Comparison of ENCODE assay signal across 8 mouse cellular contexts in genomic region chr13:51424647-51425046, GRCm38 (mm10). TPM values are rescaled to one million over a fixed set of nuclear protein-coding genes. Genes with fewer than 3 reads are reported as not detected.
DNase-seq lines count a peak whose midpoint lies in the region; ATAC-seq and TF ChIP-seq lines count a peak whose summit lies in the region.

No protein-coding gene starts in this region.

- no peak overlapping the region for H3K4me3 ChIP-seq in heart, embryonic 12.5 days
- H3K4me3 ChIP-seq in ES-Bruce4 (ENCODE audit: low read depth, low read length): no peak overlapping the region
- no peak overlapping the region for H3K4me3 ChIP-seq in heart, embryonic 15.5 days
- H3K4me3 ChIP-seq in midbrain, embryonic 14.5 days (replicated peaks; ENCODE audit: low read depth, low read length): no peak overlapping the region

- H3K36me3 ChIP-seq in heart, embryonic 12.5 days: peaks cover 16% of the 10 kb centered on the region
- no peaks in the 10 kb centered on the region for H3K36me3 ChIP-seq in ES-Bruce4 (ENCODE audit: control insufficient read depth, insufficient read depth, low read length, poor library complexity, severe bottlenecking)
- peaks cover 4% of the 10 kb centered on the region for H3K36me3 ChIP-seq in heart, embryonic 15.5 days
- H3K36me3 ChIP-seq in midbrain, embryonic 14.5 days (ENCODE audit: control insufficient read depth, insufficient read depth, low read length): no peaks in the 10 kb centered on the region

- no peak for DNase-seq in heart, adult 11 months
- peak; percentile 10 for DNase-seq in c-Kit-positive CD71-positive TER-119-positive erythroid progenitor cells, embryonic 14.5 days (ENCODE audit: low spot score)
- DNase-seq in kidney, postnatal 36 days: peak; percentile 79 to 88
- peak; percentile 82 for DNase-seq in midbrain, embryonic 14.5 days
- DNase-seq in urinary bladder, postnatal 25 days (ENCODE audit: low spot score): peak; percentile 61

- H3K4me2 ChIP-seq in heart, embryonic 12.5 days: peak overlapping the region; percentile 39; the same call in 1 of the 2 replicates
- H3K4me2 ChIP-seq in heart, embryonic 15.5 days: peak overlapping the region; percentile 35; the same call in 1 of the 2 replicates
- H3K4me2 ChIP-seq in midbrain, embryonic 14.5 days (ENCODE audit: low read length): no peak overlapping the region

- WGBS in heart, embryonic 12.5 days: 16% methylated on average over 5 of the region's 5 CpGs
- 12% methylated on average over 5 of the region's 5 CpGs for WGBS in heart, embryonic 15.5 days
- whole genome bisulfite sequencing in midbrain, embryonic 14.5 days: 26% methylated on average over 5 of the region's 5 CpGs

- H3K27ac ChIP-seq in heart, embryonic 12.5 days (ENCODE audit: poor library complexity, severe bottlenecking): no peak overlapping the region
- H3K27ac ChIP-seq in ES-Bruce4 (ENCODE audit: insufficient read depth, low read length): no peak overlapping the region
- no peak overlapping the region for H3K27ac ChIP-seq in heart, embryonic 15.5 days
- H3K27ac ChIP-seq in midbrain, embryonic 14.5 days (replicated peaks; ENCODE audit: low read depth, low read length): no peak overlapping the region

- TF ChIP-seq POLR2A in ES-Bruce4 (IDR thresholded peaks at IDR 0.05; ENCODE audit: insufficient read depth, low read length): no peak

- no peaks in the 10 kb centered on the region for H3K4me1 ChIP-seq in heart, embryonic 12.5 days (replicated peaks)
- H3K4me1 ChIP-seq in ES-Bruce4 (ENCODE audit: control insufficient read depth, insufficient read depth, low read length): no peaks in the 10 kb centered on the region
- H3K4me1 ChIP-seq in heart, embryonic 15.5 days (replicated peaks): 0 out of 2 replicates have a peak, but pooled peaks cover 2% of the 10 kb centered on the region
- peaks cover 3% of the 10 kb centered on the region; the same call in 1 of the 2 replicates for H3K4me1 ChIP-seq in midbrain, embryonic 14.5 days (ENCODE audit: control insufficient read depth, insufficient read depth, low read length)

- peak; percentile 76 for TF ChIP-seq CTCF in ES-Bruce4 (IDR thresholded peaks at IDR 0.05; ENCODE audit: low read depth, low read length)

- no peak for ATAC-seq in heart, embryonic 12.5 days (ENCODE audit: insufficient number of reproducible peaks, low FRiP score)
- ATAC-seq in heart, embryonic 15.5 days (replicated peaks; ENCODE audit: insufficient number of reproducible peaks, insufficient read depth, low FRiP score, low read depth): no peak
- ATAC-seq in midbrain, embryonic 14.5 days (ENCODE audit: low FRiP score, low TSS enrichment): no peak

- H3K9ac ChIP-seq in heart, embryonic 12.5 days: no peak overlapping the region
- H3K9ac ChIP-seq in ES-Bruce4 (ENCODE audit: low read depth, poor library complexity, severe bottlenecking): no peak overlapping the region
- no peak overlapping the region for H3K9ac ChIP-seq in heart, embryonic 15.5 days
- no peak overlapping the region for H3K9ac ChIP-seq in midbrain, embryonic 14.5 days (replicated peaks; ENCODE audit: low read length)

- H3K27me3 ChIP-seq in heart, embryonic 12.5 days (replicated peaks): no peaks in the 10 kb centered on the region
- H3K27me3 ChIP-seq in ES-Bruce4 (ENCODE audit: control insufficient read depth, insufficient read depth, low read length, poor library complexity, severe bottlenecking): no peaks in the 10 kb centered on the region
- H3K27me3 ChIP-seq in heart, embryonic 15.5 days: no peaks in the 10 kb centered on the region
- H3K27me3 ChIP-seq in midbrain, embryonic 14.5 days (ENCODE audit: control insufficient read depth, insufficient read depth, low read length): no peaks in the 10 kb centered on the region

- no peak for TF ChIP-seq EP300 in ES-Bruce4 (IDR thresholded peaks at IDR 0.05; ENCODE audit: insufficient read depth, low read depth, low read length)

- 0 out of 2 replicates have a peak, but pooled peaks cover 3% of the 10 kb centered on the region for H3K9me3 ChIP-seq in heart, embryonic 12.5 days (replicated peaks)
- no peaks in the 10 kb centered on the region for H3K9me3 ChIP-seq in ES-Bruce4 (replicated peaks; ENCODE audit: control insufficient read depth, insufficient read depth, low read length, poor library complexity, severe bottlenecking)
- no peaks in the 10 kb centered on the region for H3K9me3 ChIP-seq in heart, embryonic 15.5 days (replicated peaks)
- H3K9me3 ChIP-seq in midbrain, embryonic 14.5 days (ENCODE audit: control insufficient read depth, low read length): no peaks in the 10 kb centered on the region

RNA-seq across cellular contexts. Expression of gene S1pr3, which starts 16.2 kb away (rescaled TPM):
- 18.7 and 19.3 TPM in 2 replicates for polyA plus RNA-seq in heart, embryonic 12.5 days (2016; fragmentation: Nextera tagmentation; extraction: Ambion mirVana)
- polyA plus RNA-seq in ES-Bruce4 (2011; ENCODE audit: insufficient read depth, insufficient read length, low read depth, missing spikeins): 0.88 and 0.97 TPM in 2 replicates
- 18.8 and 33.9 TPM in 2 replicates for polyA plus RNA-seq in heart, embryonic 15.5 days (2015; fragmentation: Nextera tagmentation; extraction: Ambion mirVana)
- polyA plus RNA-seq in midbrain, embryonic 14.5 days (2014; fragmentation: Nextera tagmentation; extraction: Ambion mirVana): 6.1 and 12.8 TPM in 2 replicates
